Mouse (Mus musculus): Measurements from ENCODE around the gene Banp.

Banp gene

GRCm38 (mm10) chr8:122058951-122059350 lies 109.4 kb downstream of the Banp start:
- no peak for DNase-seq (ENCODE audit: extremely low spot score)

GRCm38 (mm10) chr8:122062508-122063223 lies 113.1 kb downstream of the Banp start:
- DNase-seq (ENCODE audit: extremely low spot score), result no peak

GRCm38 (mm10) chr8:122064353-122064752 lies 114.8 kb downstream of the Banp start:
- DNase-seq (ENCODE audit: extremely low spot score), result no peak

- DNase-seq (ENCODE audit: extremely low spot score), result no peak
These were observed 118.4 kb downstream of the Banp start for GRCm38 (mm10) chr8:122067783-122068505.

- no peak for DNase-seq (ENCODE audit: extremely low spot score)
These were observed 119.1 kb downstream of the Banp start for GRCm38 (mm10) chr8:122068609-122069008.

GRCm38 (mm10) chr8:122069281-122069680 lies 119.7 kb downstream of the Banp start:
- no peak for DNase-seq (ENCODE audit: extremely low spot score)

GRCm38 (mm10) chr8:122071193-122071592 lies 121.6 kb downstream of the Banp start:
- no peak for DNase-seq (ENCODE audit: extremely low spot score)

- no peak for DNase-seq (ENCODE audit: extremely low spot score)
These were observed 124.4 kb downstream of the Banp start for GRCm38 (mm10) chr8:122073964-122074363.

- no peak for DNase-seq (ENCODE audit: extremely low spot score)
These were observed 124.9 kb downstream of the Banp start for GRCm38 (mm10) chr8:122074442-122074841.

- no peak for DNase-seq (ENCODE audit: extremely low spot score)
These were observed 125.4 kb downstream of the Banp start for GRCm38 (mm10) chr8:122074977-122075376.

- DNase-seq (ENCODE audit: extremely low spot score), result peak; percentile 19
These were observed 126.8 kb downstream of the Banp start for GRCm38 (mm10) chr8:122076183-122076842.

- DNase-seq (ENCODE audit: extremely low spot score), result no peak
These were observed 128.8 kb downstream of the Banp start for GRCm38 (mm10) chr8:122078321-122078720.
